Comparison of ENCODE assay signal across 8 mouse cellular contexts in genomic region chr11:113565006-113565995, GRCm38 (mm10). TPM values are rescaled to one million over a fixed set of nuclear protein-coding genes. Genes with fewer than 3 reads are reported as not detected.
DNase-seq lines count a peak whose midpoint lies in the region; ATAC-seq lines count a peak whose summit lies in the region.

No protein-coding gene starts in this region.

- H3K4me3 ChIP-seq in hindbrain, embryonic 12.5 days, result peak overlapping the region; percentile 63

- no peaks in the 10 kb centered on the region for H3K9me3 ChIP-seq in hindbrain, embryonic 12.5 days (replicated peaks)

- H3K4me1 ChIP-seq in hindbrain, embryonic 12.5 days, result peaks cover 19% of the 10 kb centered on the region

- peak overlapping the region; percentile 78 for H3K9ac ChIP-seq in hindbrain, embryonic 12.5 days

- peak overlapping the region; percentile 97 for H3K4me2 ChIP-seq in hindbrain, embryonic 12.5 days (replicated peaks)

- no peaks in the 10 kb centered on the region for H3K27me3 ChIP-seq in hindbrain, embryonic 12.5 days

- H3K36me3 ChIP-seq in hindbrain, embryonic 12.5 days, result no peaks in the 10 kb centered on the region

- 7% methylated on average over 34 of the region's 34 CpGs for WGBS in hindbrain, embryonic 12.5 days

- DNase-seq in Muller cell, postnatal 12 days (ENCODE audit: inconsistent ontology term), result peak; percentile 90
- DNase-seq in cerebellum, adult 9-10 months, result peak; percentile 41
- DNase-seq in frontal cortex, postnatal 10 days (ENCODE audit: low spot score in 2 of 2), result peak; percentile 69 to 74
- DNase-seq in layer of hippocampus, postnatal 10 days (ENCODE audit: low spot score in 2 of 2), result peak; percentile 79 to 83
- peak; percentile 89 for DNase-seq in lung, postnatal 10 days
- peak; percentile 59 for DNase-seq in ovary, postnatal 14 days (ENCODE audit: low spot score)
- peak; percentile 77 to 81 for DNase-seq in thymus, postnatal 10 days (ENCODE audit: low spot score in 2 of 2)

- peak; percentile 85 for ATAC-seq in hindbrain, embryonic 12.5 days (ENCODE audit: low FRiP score)

- H3K27ac ChIP-seq in hindbrain, embryonic 12.5 days, result no peak overlapping the region

RNA-seq across cellular contexts. Expression of gene Sstr2, which starts 53.8 kb away (rescaled TPM):
- 35.3 and 37.8 TPM in 2 replicates for polyA plus RNA-seq in hindbrain, embryonic 12.5 days (2016; fragmentation: Nextera tagmentation; extraction: Ambion mirVana)
- 10 to 100 TPM; 47.4 to 48.2 TPM for total RNA-seq in layer of hippocampus, postnatal 10 days (2021)
